Mouse (Mus musculus) hindbrain, embryonic 13.5 days (tissue): ENCODE results near the gene Suclg2. TPM values are rescaled to one million over a fixed set of nuclear protein-coding genes. Genes with fewer than 3 reads are reported as not detected.

Experiments
- ATAC-seq: fragments of 200-750 bp; cut with Nextera tagmentation; 2 replicates; pipeline ENCODE4 v1.8.0; 2017; ENCODE audit warnings: moderate TSS enrichment; ENCODE audit not compliant: low FRiP score
- H3K27ac ChIP-seq: fragments of 300-500 bp; sonication (generic); 2 replicates; pipeline ENCODE4 v1.5.1; 2015; ENCODE audit warnings: inconsistent platforms, mild to moderate bottlenecking, moderate library complexity
- H3K27me3 ChIP-seq: fragments of 300-500 bp; sonication (generic); 2 replicates; pipeline ENCODE4 v1.6.1; 2015; ENCODE audit warnings: mild to moderate bottlenecking, inconsistent platforms
- H3K36me3 ChIP-seq: fragments of 300-500 bp; sonication (generic); 2 replicates; pipeline ENCODE4 v1.6.1; 2015; ENCODE audit warnings: mild to moderate bottlenecking, inconsistent platforms
- H3K4me1 ChIP-seq: fragments of 300-500 bp; sonication (generic); replicated peaks from 2 replicates; pipeline ENCODE4 v1.6.1; 2015; ENCODE audit warnings: inconsistent platforms
- H3K4me2 ChIP-seq: fragments of 300-500 bp; sonication (generic); 2 replicates; pipeline ENCODE4 v1.6.1; 2015; ENCODE audit warnings: inconsistent platforms, mild to moderate bottlenecking, moderate library complexity
- H3K4me3 ChIP-seq: fragments of 300-500 bp; sonication (generic); 2 replicates; pipeline ENCODE4 v1.5.1; 2015; ENCODE audit warnings: mild to moderate bottlenecking, inconsistent platforms
- H3K9ac ChIP-seq: fragments of 300-500 bp; sonication (generic); 2 replicates; pipeline ENCODE4 v1.6.1; 2015; ENCODE audit warnings: mild to moderate bottlenecking, inconsistent platforms
- H3K9me3 ChIP-seq: fragments of 300-500 bp; sonication (generic); 2 replicates; pipeline ENCODE4 v1.6.1; 2016; ENCODE audit warnings: inconsistent platforms
- WGBS: fragments of 180-500 bp; shearing (Covaris S2); methylation state at CpG from one replicate; pipeline ENCODE4 v1.1.7; 2015; 5-methylcytosine and 5-hydroxymethylcytosine counted together
- polyA plus RNA-seq: library from polyadenylated mRNA; unstranded; fragments of >200 nt; fragmentation: Nextera tagmentation; extraction: Ambion mirVana; gene quantifications from 2 replicates; pipeline ENCODE4 v1.2.1, GENCODE M21; 2015

The Suclg2 gene
- polyA plus RNA-seq, 1 experiment from 2014 or later = 17.1 TPM

DNA sequence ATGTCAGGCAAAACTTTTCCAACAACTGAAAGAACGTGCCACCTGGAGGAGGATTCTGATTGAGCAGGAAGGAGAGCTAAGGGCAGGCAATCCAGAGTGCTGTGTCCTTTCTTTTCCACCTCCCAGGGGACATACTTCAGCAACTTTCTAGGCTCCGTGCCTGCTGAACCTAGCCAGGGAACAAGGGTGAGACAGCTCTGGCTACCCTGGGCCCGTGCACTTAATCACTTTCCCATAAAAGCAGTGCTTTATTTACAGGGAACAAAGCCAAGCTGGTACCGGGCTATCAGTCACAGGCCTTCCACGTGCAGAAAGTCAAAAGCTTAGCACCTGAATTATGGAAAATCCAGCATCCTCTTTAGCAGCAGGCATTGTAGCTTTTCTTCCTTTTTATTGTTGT is 5.4 kb downstream of the Suclg2 start:
- ATAC-seq = no peak
- Histone ChIP-seq H3K27me3 (no peaks in the 10 kb centered on the region), H3K4me2 (no peak overlapping the region), H3K4me1 (peaks cover 4% of the 10 kb centered on the region), H3K4me3 (no peak overlapping the region), H3K9ac (no peak overlapping the region), H3K36me3 (no peaks in the 10 kb centered on the region), H3K9me3 (no peaks in the 10 kb centered on the region), H3K27ac (no peak overlapping the region)
- WGBS = 17% methylated on average over 5 of the region's 5 CpGs

DNA sequence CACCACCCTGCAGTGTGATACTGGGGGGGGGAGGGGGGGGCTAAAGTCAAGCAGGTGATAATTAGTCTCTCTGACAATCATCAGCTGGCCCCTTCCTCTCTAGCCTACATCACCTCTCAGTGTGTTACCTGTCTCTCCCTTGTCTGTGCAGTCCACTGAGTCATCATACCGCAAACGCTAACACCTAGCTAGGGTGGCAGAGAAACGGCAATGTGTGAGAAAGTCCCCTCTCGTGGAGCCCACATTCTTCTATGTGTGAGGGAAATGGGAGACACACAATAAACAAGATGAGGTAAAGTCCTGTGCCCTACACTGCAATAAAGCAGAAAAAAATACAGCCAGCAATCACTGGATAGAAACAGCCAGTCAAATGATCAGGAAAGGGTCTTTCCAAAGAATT is 6.5 kb downstream of the Suclg2 start:
- Histone ChIP-seq H3K27me3 (no peaks in the 10 kb centered on the region), H3K4me2 (no peak overlapping the region), H3K9me3 (no peaks in the 10 kb centered on the region), H3K4me3 (no peak overlapping the region), H3K4me1 (peaks cover 4% of the 10 kb centered on the region; the same call in 1 of the 2 replicates), H3K9ac (no peak overlapping the region), H3K27ac (no peak overlapping the region), H3K36me3 (no peaks in the 10 kb centered on the region)
- ATAC-seq = no peak
- 91% methylated on average over 4 of the region's 4 CpGs for WGBS

DNA sequence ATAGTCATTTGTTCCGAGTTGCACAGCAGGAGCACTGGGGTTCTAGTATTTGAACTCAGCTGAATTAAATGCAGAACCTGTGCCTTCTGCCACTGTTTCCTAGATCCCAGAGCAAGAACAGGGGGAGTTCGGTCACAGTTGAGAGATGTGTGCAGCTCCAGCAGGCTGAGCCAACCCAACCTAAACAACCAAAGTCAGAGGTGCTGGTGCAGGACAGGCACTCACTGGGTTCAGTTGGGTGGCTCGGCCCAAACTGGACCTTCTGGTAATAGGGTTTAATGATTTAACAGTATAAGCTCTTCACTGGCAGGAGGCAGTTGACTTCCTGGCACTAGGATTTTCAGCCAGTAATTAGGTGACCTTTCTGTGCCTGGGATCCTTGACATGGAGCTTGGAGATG is 6.9 kb downstream of the Suclg2 start:
- ATAC-seq = no peak
- Histone ChIP-seq H3K36me3 (no peaks in the 10 kb centered on the region), H3K4me1 (peaks cover 4% of the 10 kb centered on the region; the same call in 1 of the 2 replicates), H3K27ac (no peak overlapping the region), H3K4me3 (no peak overlapping the region), H3K27me3 (no peaks in the 10 kb centered on the region), H3K9ac (no peak overlapping the region), H3K9me3 (no peaks in the 10 kb centered on the region), H3K4me2 (no peak overlapping the region)
- 82% methylated on average over 3 of the region's 3 CpGs for WGBS

DNA sequence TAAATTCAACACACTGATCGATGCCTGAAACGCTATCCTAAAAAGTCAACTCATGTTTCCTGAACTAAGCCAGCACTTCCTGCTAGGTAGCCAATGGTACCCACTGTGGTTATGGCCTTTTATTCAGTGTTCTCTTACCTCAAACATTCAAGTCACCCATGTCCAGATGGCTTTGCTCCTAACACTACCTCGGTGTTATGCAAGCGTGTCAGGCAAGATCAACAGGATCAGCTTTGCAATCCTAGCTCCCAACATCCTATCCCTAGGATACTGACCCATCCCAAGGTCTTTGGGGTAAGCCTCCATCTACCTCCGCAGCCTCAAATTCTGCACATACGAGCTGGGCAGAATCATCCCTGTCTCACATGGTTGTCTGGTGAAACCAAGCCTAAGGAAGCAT is 7.7 kb downstream of the Suclg2 start:
- no peak overlapping the region for H3K27ac ChIP-seq
- no peak overlapping the region for H3K4me3 ChIP-seq
- ATAC-seq = no peak
- no peaks in the 10 kb centered on the region for H3K36me3 ChIP-seq
- no peaks in the 10 kb centered on the region for H3K9me3 ChIP-seq
- WGBS = 86% methylated on average over 6 of the region's 6 CpGs
- H3K4me1 ChIP-seq = peaks cover 4% of the 10 kb centered on the region; the same call in 1 of the 2 replicates
- H3K27me3 ChIP-seq = no peaks in the 10 kb centered on the region
- no peak overlapping the region for H3K4me2 ChIP-seq
- H3K9ac ChIP-seq = no peak overlapping the region

DNA sequence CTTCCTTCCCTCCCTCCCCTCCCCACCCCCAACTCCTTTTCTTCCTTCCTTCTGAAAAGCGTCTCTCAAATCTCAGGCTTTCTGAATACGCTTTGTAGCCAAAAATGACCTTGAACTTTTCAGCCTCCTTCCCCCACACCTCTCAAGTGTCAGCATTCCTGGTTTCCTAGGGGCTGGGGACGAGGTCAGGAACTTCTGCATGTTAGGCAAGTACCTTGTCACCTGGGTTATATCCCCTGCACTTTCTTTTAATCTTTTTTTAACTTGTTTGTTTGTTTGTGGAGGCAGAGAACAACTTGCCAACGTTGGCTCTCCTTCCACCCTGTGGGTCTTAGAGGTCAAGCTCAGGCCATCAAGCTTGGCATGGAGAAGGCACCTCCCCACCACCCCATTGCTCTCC is 9.1 kb downstream of the Suclg2 start:
- no peak overlapping the region for H3K4me3 ChIP-seq
- 55% methylated on average over 4 of the region's 4 CpGs for WGBS
- ATAC-seq = no peak
- H3K9me3 ChIP-seq = no peaks in the 10 kb centered on the region
- H3K9ac ChIP-seq = no peak overlapping the region
- peaks cover 4% of the 10 kb centered on the region; the same call in 1 of the 2 replicates for H3K4me1 ChIP-seq
- no peak overlapping the region for H3K27ac ChIP-seq
- H3K27me3 ChIP-seq = no peaks in the 10 kb centered on the region
- H3K4me2 ChIP-seq = no peak overlapping the region
- H3K36me3 ChIP-seq = no peaks in the 10 kb centered on the region

DNA sequence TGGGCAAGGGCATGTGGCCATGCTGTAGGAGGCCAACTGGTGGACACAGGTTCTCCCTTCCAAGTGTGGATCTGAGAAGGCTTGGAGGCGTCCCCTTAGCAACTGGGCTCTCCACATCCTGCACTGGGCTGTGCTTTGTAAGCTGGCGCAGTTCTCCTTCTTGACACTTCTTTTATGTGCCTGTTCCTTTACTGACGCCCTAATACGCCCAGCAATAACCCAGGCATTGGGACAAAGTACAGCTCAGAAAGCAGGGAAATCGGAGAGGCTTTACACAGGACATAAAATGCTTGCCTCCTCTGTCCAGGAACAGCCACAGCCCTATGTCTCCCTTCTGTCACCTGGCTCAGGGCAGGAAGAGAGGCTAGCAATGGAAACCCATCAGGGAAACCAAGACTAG is 9.5 kb downstream of the Suclg2 start:
- Histone ChIP-seq H3K4me2 (no peak overlapping the region), H3K9ac (no peak overlapping the region), H3K36me3 (no peaks in the 10 kb centered on the region), H3K27me3 (no peaks in the 10 kb centered on the region), H3K4me3 (no peak overlapping the region), H3K27ac (no peak overlapping the region), H3K9me3 (no peaks in the 10 kb centered on the region), H3K4me1 (peaks cover 4% of the 10 kb centered on the region; the same call in 1 of the 2 replicates)
- no peak for ATAC-seq
- 82% methylated on average over 5 of the region's 5 CpGs for WGBS

DNA sequence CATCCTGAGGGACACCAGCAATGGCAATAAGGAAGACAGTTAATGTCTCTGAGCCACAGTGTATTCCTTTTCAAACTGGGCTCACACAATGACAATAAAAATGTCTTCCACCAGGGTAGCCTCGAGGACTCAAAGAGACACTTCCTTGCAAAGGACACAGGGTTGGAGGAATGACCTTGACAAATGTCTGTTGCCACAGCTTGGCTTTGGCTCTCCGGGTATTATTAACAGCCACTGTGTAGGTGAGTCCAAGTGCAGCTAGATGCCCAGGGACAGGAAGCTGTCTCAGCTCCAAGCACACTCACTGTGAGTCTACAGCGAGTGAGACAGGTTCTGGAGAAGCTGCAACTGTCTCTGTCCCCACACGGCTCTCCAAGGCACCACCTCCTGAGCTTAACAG is 14.0 kb downstream of the Suclg2 start:
- no peaks in the 10 kb centered on the region for H3K4me1 ChIP-seq
- no peaks in the 10 kb centered on the region for H3K36me3 ChIP-seq
- no peaks in the 10 kb centered on the region for H3K27me3 ChIP-seq
- H3K9ac ChIP-seq = no peak overlapping the region
- no peak overlapping the region for H3K4me3 ChIP-seq
- H3K27ac ChIP-seq = no peak overlapping the region
- H3K4me2 ChIP-seq = no peak overlapping the region
- ATAC-seq = no peak
- no peaks in the 10 kb centered on the region for H3K9me3 ChIP-seq
- WGBS = 81% methylated on average over 4 of the region's 4 CpGs

DNA sequence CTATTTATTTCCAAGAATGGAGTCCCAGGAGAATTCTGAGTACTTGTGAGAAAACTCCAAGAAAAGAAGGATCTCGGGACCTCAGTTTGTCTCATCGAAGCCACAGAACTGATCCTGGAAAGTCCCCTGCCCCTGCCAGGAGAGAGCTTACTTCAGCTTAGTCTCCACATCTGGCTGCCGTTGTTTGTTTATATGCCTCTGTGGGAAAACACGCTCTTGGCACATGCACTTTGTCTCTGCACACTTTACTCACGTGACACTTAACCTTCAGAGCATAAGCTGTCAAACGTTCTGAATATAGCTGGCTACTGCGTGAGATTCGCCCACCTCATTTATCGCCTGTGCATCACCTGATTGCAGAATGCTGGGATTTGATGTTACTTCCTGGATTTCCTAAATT is 16.4 kb downstream of the Suclg2 start:
- no peaks in the 10 kb centered on the region for H3K36me3 ChIP-seq
- no peaks in the 10 kb centered on the region for H3K27me3 ChIP-seq
- H3K9ac ChIP-seq = no peak overlapping the region
- WGBS = 74% methylated on average over 9 of the region's 9 CpGs
- H3K27ac ChIP-seq = no peak overlapping the region
- no peak for ATAC-seq
- H3K9me3 ChIP-seq = no peaks in the 10 kb centered on the region
- peaks cover 4% of the 10 kb centered on the region; the same call in 1 of the 2 replicates for H3K4me1 ChIP-seq
- H3K4me3 ChIP-seq = no peak overlapping the region
- H3K4me2 ChIP-seq = no peak overlapping the region

DNA sequence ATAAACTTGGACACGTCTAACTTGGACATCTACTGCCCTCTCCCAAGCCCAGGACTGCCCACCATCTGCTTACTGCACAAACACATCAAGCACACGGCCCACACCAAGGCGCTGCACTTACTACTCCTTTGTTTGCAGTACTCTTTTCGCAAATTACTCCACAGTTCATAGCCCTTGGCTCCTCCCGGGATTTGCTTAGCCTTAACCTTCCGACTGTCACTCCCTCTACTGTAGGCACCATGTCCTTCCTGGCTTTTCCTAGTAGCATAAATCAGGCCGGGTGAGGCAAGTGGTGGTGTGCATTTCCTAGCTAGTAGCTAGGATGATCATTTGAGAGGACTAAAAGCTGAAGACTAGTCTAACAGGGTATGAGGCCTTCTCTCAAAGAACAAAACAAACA is 16.8 kb downstream of the Suclg2 start:
- 70% methylated on average over 7 of the region's 7 CpGs for WGBS
- no peak overlapping the region for H3K4me3 ChIP-seq
- H3K4me2 ChIP-seq = no peak overlapping the region
- H3K27ac ChIP-seq = no peak overlapping the region
- H3K4me1 ChIP-seq = peaks cover 4% of the 10 kb centered on the region; the same call in 1 of the 2 replicates
- ATAC-seq = no peak
- H3K36me3 ChIP-seq = no peaks in the 10 kb centered on the region
- H3K27me3 ChIP-seq = no peaks in the 10 kb centered on the region
- no peaks in the 10 kb centered on the region for H3K9me3 ChIP-seq
- H3K9ac ChIP-seq = no peak overlapping the region

DNA sequence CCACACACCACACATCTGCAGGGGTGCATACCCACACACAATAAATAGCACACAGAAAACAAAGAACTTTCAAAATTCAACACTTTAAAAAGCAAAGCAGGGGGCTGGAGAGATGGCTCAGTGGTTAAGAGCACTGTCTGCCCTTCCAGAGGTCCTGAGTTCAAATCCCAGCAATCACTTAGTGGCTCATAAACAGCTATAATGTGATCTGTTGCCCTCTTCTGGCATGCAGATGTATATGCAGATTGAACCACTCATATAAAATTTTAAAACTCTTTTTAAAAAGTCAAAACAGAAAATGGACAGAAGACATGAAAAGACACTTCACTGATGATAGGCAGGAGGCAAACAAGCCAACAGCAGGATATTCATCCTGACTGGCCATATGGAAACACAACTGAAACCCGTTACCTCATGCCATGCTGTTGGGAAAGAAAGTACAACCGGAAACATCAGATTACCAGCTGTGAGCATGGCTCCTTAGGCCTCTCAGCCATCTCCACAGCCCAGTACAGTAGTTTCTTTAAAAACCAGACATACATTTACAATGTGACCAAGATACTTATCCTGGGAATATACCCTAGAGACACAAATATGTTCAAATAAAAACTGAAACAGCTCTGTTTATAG is 17.5 kb downstream of the Suclg2 start:
- WGBS = 84% methylated on average over 2 of the region's 2 CpGs
- no peaks in the 10 kb centered on the region for H3K36me3 ChIP-seq
- H3K4me2 ChIP-seq = no peak overlapping the region
- no peaks in the 10 kb centered on the region for H3K9me3 ChIP-seq
- no peak overlapping the region for H3K9ac ChIP-seq
- no peak for ATAC-seq
- H3K4me3 ChIP-seq = no peak overlapping the region
- no peaks in the 10 kb centered on the region for H3K27me3 ChIP-seq
- no peak overlapping the region for H3K27ac ChIP-seq
- peaks cover 4% of the 10 kb centered on the region; the same call in 1 of the 2 replicates for H3K4me1 ChIP-seq

DNA sequence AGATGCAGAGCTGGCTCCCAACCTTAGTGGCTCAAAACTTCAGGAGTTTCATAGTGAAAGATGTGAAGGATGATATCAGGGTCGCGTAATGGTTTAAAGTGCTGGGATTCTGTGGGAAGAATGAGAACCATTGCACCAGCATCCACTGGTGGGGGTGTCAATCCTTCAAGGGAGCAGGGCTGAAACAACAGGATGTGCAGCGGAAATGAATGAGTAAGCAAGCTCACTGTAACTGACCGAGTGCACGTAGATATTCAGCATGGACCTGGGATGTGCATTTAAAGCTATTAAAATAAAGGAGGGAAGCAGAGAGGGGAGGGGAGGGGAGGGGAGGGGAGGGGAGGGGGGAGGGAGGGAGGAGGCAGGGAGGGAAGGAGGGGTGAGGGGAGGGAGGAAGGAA is 18.4 kb downstream of the Suclg2 start:
- Histone ChIP-seq H3K36me3 (no peaks in the 10 kb centered on the region), H3K27me3 (no peaks in the 10 kb centered on the region), H3K9ac (no peak overlapping the region), H3K4me2 (no peak overlapping the region), H3K9me3 (no peaks in the 10 kb centered on the region), H3K4me3 (no peak overlapping the region), H3K4me1 (peaks cover 4% of the 10 kb centered on the region; the same call in 1 of the 2 replicates), H3K27ac (no peak overlapping the region)
- WGBS = 70% methylated on average over 5 of the region's 5 CpGs
- ATAC-seq = no peak

DNA sequence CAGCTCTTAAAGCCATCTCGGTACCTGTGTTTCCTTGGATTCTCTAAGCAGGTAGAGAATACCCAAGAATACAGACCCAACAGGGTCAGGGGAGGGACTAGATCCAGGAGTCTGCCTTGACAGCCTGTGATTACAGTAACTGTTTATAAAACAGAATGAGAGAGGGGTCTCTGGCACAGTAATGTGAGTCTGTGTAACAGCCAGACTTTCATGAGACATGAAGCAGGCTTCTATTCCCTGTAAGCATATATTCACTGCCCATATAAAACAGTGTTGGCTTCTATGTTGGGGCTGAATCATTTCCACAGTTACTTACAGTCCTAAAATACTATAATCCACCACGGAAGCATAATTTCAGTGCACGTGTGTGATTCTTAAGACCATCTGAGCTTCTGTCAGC is 19.3 kb downstream of the Suclg2 start:
- Histone ChIP-seq H3K9me3 (no peaks in the 10 kb centered on the region), H3K36me3 (no peaks in the 10 kb centered on the region), H3K4me1 (peaks cover 4% of the 10 kb centered on the region; the same call in 1 of the 2 replicates), H3K4me2 (no peak overlapping the region), H3K9ac (no peak overlapping the region), H3K27me3 (no peaks in the 10 kb centered on the region), H3K27ac (no peak overlapping the region), H3K4me3 (no peak overlapping the region)
- WGBS = 94% methylated on average over 3 of the region's 3 CpGs
- no peak for ATAC-seq

DNA sequence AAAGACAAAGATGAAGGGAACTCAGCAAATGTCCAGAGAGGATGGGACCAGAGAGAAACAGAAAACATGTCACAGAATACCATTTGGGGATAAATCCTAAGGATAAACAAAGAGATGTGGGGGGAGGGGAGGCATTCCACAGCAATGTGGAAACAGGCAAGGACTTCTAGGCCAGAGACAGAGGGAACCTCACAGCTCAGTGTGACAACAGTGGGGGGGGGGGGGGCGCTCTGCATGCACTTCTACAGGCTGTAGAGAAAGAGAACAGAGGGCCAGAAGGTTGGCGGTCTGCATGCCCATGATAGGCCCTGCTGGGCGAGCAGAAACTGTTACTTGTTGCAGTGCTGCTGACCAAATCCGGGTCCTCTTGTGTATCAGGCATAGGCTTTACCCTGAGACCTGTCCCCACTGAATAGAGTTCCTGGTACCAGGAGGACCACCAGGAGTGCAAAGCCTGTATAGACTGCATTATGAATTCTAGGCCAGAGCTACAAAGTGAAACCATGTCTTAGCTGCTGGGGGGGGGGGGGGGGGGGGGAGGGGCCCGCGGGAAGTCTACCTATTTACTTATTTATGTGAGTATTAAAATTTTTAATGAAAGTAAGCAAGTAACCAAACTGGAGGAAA is 20.0 kb downstream of the Suclg2 start:
- no peaks in the 10 kb centered on the region for H3K36me3 ChIP-seq
- ATAC-seq = no peak
- H3K4me1 ChIP-seq = peaks cover 4% of the 10 kb centered on the region; the same call in 1 of the 2 replicates
- H3K27me3 ChIP-seq = no peaks in the 10 kb centered on the region
- H3K9ac ChIP-seq = no peak overlapping the region
- no peaks in the 10 kb centered on the region for H3K9me3 ChIP-seq
- 16% methylated on average over 3 of the region's 6 CpGs for WGBS
- H3K4me3 ChIP-seq = no peak overlapping the region
- H3K4me2 ChIP-seq = no peak overlapping the region
- H3K27ac ChIP-seq = no peak overlapping the region
